8 mouse cellular contexts compared by ENCODE assay signal in genomic region chr12:17992572-17992971, GRCm38 (mm10).
DNase-seq lines count a peak whose midpoint lies in the region; ATAC-seq and TF ChIP-seq lines count a peak whose summit lies in the region.
"Not testable (repeated sequence)": the region's sequence is repeated elsewhere in the genome, so short reads cannot be mapped to it uniquely, and the experiment has no call there.

No protein-coding gene starts in this region.

- not testable (repeated sequence) for TF ChIP-seq CTCF in kidney, adult 2 months (conservative IDR thresholded peaks at IDR 0.05; ENCODE audit: insufficient read depth, insufficient read length, low read depth, low read length)

- not testable (repeated sequence) for TF ChIP-seq POLR2A in kidney, adult 2 months (IDR thresholded peaks at IDR 0.05; ENCODE audit: low read depth, low read length)

- not testable (repeated sequence) for H3K9me3 ChIP-seq in forebrain, embryonic 12.5 days; heart, embryonic 13.5 days; limb, embryonic 12.5 days; megakaryocyte, embryonic 14.5 days

- peak overlapping the region; percentile 56 for H3K4me2 ChIP-seq in forebrain, embryonic 12.5 days
- peak overlapping the region; percentile 71 for H3K4me2 ChIP-seq in heart, embryonic 13.5 days
- peak overlapping the region; percentile 51 for H3K4me2 ChIP-seq in limb, embryonic 12.5 days

- peak overlapping the region; percentile 64 for H3K4me3 ChIP-seq in forebrain, embryonic 12.5 days (replicated peaks)
- peak overlapping the region; percentile 64 for H3K4me3 ChIP-seq in heart, embryonic 13.5 days
- H3K4me3 ChIP-seq in kidney, adult 2 months (ENCODE audit: insufficient read depth, low read depth, low read length) = 0 out of 2 replicates have a peak overlapping the region, but pooled peaks have one; percentile 19
- peak overlapping the region; percentile 62 for H3K4me3 ChIP-seq in limb, embryonic 12.5 days (replicated peaks)
- H3K4me3 ChIP-seq in megakaryocyte, embryonic 14.5 days (replicated peaks) = peak overlapping the region; percentile 86

- H3K27me3 ChIP-seq in forebrain, embryonic 12.5 days; heart, embryonic 13.5 days (replicated peaks); kidney, adult 2 months (replicated peaks; ENCODE audit: control insufficient read depth, insufficient read depth, low read length); limb, embryonic 12.5 days; megakaryocyte, embryonic 14.5 days (replicated peaks): not testable (repeated sequence)

- ATAC-seq in forebrain, embryonic 12.5 days (ENCODE audit: low FRiP score) = peak; percentile 83
- ATAC-seq in heart, embryonic 13.5 days (ENCODE audit: extremely low read depth, insufficient number of reproducible peaks, low FRiP score, low TSS enrichment) = not testable (repeated sequence)
- peak; percentile 80 for ATAC-seq in limb, embryonic 12.5 days (ENCODE audit: insufficient number of reproducible peaks, insufficient read depth, low FRiP score, low TSS enrichment, low read depth)

- peak overlapping the region; percentile 59; the same call in 1 of the 2 replicates for H3K27ac ChIP-seq in forebrain, embryonic 12.5 days
- H3K27ac ChIP-seq in heart, embryonic 13.5 days (replicated peaks); kidney, adult 2 months (ENCODE audit: insufficient read depth, low read depth, low read length): not testable (repeated sequence)
- H3K27ac ChIP-seq in limb, embryonic 12.5 days = 0 out of 2 replicates have a peak overlapping the region, but pooled peaks have one; percentile 69

- H3K4me1 ChIP-seq in forebrain, embryonic 12.5 days; heart, embryonic 13.5 days; kidney, adult 2 months (ENCODE audit: control insufficient read depth, insufficient read depth, low read length); limb, embryonic 12.5 days (replicated peaks); megakaryocyte, embryonic 14.5 days: not testable (repeated sequence)

- under 1% methylated on average over 42 of the region's 44 CpGs for WGBS in forebrain, embryonic 12.5 days
- WGBS in heart, embryonic 13.5 days = under 1% methylated on average over 41 of the region's 44 CpGs
- WGBS in kidney, adult 2 months = under 1% methylated on average over 42 of the region's 44 CpGs
- WGBS in limb, embryonic 12.5 days = under 1% methylated on average over 26 of the region's 44 CpGs

- peak overlapping the region; percentile 61 for H3K9ac ChIP-seq in forebrain, embryonic 12.5 days
- peak overlapping the region; percentile 81 for H3K9ac ChIP-seq in heart, embryonic 13.5 days
- peak overlapping the region; percentile 73 for H3K9ac ChIP-seq in limb, embryonic 12.5 days (replicated peaks)

- H3K36me3 ChIP-seq in forebrain, embryonic 12.5 days (replicated peaks); heart, embryonic 13.5 days; kidney, adult 2 months (ENCODE audit: control insufficient read depth, insufficient read depth, low read length); limb, embryonic 12.5 days; megakaryocyte, embryonic 14.5 days (replicated peaks; ENCODE audit: low read length): not testable (repeated sequence)

- peak; percentile 2 to 12 for DNase-seq in adrenal gland, postnatal 36 days
- peak; percentile 1 for DNase-seq in kidney, adult 2 months
- peak; percentile 0 for DNase-seq in right cerebral cortex, adult 18-20 months
- peak; percentile 66 for DNase-seq in yolk sac, embryonic 10.5 days (ENCODE audit: low spot score)

Comparison
In these comparisons a context has a peak if more than half of its experiments do, and no peak if none do; other contexts are left out.
1. DNase-seq: peak in every context shown above with its lines; median percentile 66 in yolk sac, embryonic 10.5 days; 7 in adrenal gland, postnatal 36 days; 1 in kidney, adult 2 months; 0 in right cerebral cortex, adult 18-20 months.
2. H3K4me3 ChIP-seq: peak in every context shown above with its lines; median percentile 86 in megakaryocyte, embryonic 14.5 days; 64 in forebrain, embryonic 12.5 days; 64 in heart, embryonic 13.5 days; 62 in limb, embryonic 12.5 days; 19 in kidney, adult 2 months.